ENCODE assay signal across 9 mouse cellular contexts in genomic region chr3:142700442-142701322, GRCm38 (mm10). TPM values are rescaled to one million over a fixed set of nuclear protein-coding genes. Genes with fewer than 3 reads are reported as not detected.
DNase-seq lines count a peak whose midpoint lies in the region; ATAC-seq and TF ChIP-seq lines count a peak whose summit lies in the region.
"Had no signal": no experiment of that assay in that cellular context is flagged by ENCODE, and none has a peak within 500 bp of the region (broad histone marks: within the 10 kb centered on the region; RNA-seq: fewer than 3 reads in every experiment).

TSS of gene Kyat3 (plus strand) at chr3:142701051.

- H3K9me3 ChIP-seq in heart, embryonic 10.5 days = no peaks in the 10 kb centered on the region
- H3K9me3 ChIP-seq in kidney, embryonic 15.5 days (replicated peaks) = no peaks in the 10 kb centered on the region
- H3K9me3 ChIP-seq: G1E had no signal

- ATAC-seq in erythroblast, adult 5-6 weeks (replicated peaks; ENCODE audit: low FRiP score, poor library complexity, severe bottlenecking) = peak; percentile 62; the same call in 1 of the 2 replicates
- ATAC-seq in kidney, embryonic 15.5 days (replicated peaks; ENCODE audit: low FRiP score) = peak; percentile 100
- peak; percentile 96 for ATAC-seq in monocyte, adult 5-6 weeks (replicated peaks; ENCODE audit: insufficient number of reproducible peaks, low FRiP score, low TSS enrichment, poor library complexity, severe bottlenecking)

- H3K27me3 ChIP-seq in heart, embryonic 10.5 days (ENCODE audit: insufficient read depth, poor library complexity, severe bottlenecking) = no peaks in the 10 kb centered on the region
- no peaks in the 10 kb centered on the region for H3K27me3 ChIP-seq in kidney, embryonic 15.5 days

- peak within 1 kb of the TSS; percentile 67 for H3K27ac ChIP-seq in bone marrow macrophage, adult 2 months (ENCODE audit: insufficient read depth, low read depth, low read length)
- peak within 1 kb of the TSS; percentile 85 for H3K27ac ChIP-seq in heart, embryonic 10.5 days
- H3K27ac ChIP-seq in kidney, embryonic 15.5 days = peak within 1 kb of the TSS; percentile 79

- H3K4me1 ChIP-seq in bone marrow macrophage, adult 2 months (ENCODE audit: control insufficient read depth, insufficient read depth, low read length) = peaks cover 6% of the 10 kb centered on the region; the same call in 1 of the 2 replicates
- peaks cover 16% of the 10 kb centered on the region for H3K4me1 ChIP-seq in heart, embryonic 10.5 days
- peaks cover 13% of the 10 kb centered on the region for H3K4me1 ChIP-seq in kidney, embryonic 15.5 days

- TF ChIP-seq POLR2A in bone marrow macrophage, adult 2 months (IDR thresholded peaks at IDR 0.05; ENCODE audit: borderline replicate concordance, low read depth, low read length) = 0 out of 2 replicates have a peak, but pooled peaks have one; percentile 63

- no peak for TF ChIP-seq CTCF in bone marrow macrophage, adult 2 months (IDR thresholded peaks at IDR 0.05; ENCODE audit: low read depth, low read length)

- H3K9ac ChIP-seq in kidney, embryonic 15.5 days = peak within 1 kb of the TSS; percentile 60

- H3K4me3 ChIP-seq in bone marrow macrophage, adult 2 months (ENCODE audit: insufficient read depth, low read length) = peak within 1 kb of the TSS; percentile 70
- H3K4me3 ChIP-seq in heart, embryonic 10.5 days = peak within 1 kb of the TSS; percentile 69
- H3K4me3 ChIP-seq in kidney, embryonic 15.5 days (replicated peaks) = peak within 1 kb of the TSS; percentile 68

- WGBS in heart, embryonic 10.5 days = under 1% methylated on average over 48 of the region's 48 CpGs
- under 1% methylated on average over 48 of the region's 48 CpGs for WGBS in kidney, embryonic 15.5 days

- H3K36me3 ChIP-seq in heart, embryonic 10.5 days = 0 out of 2 replicates have a peak, but pooled peaks cover 3% of the 10 kb centered on the region
- H3K36me3 ChIP-seq in kidney, embryonic 15.5 days = no peaks in the 10 kb centered on the region
- H3K36me3 ChIP-seq: G1E had no signal

- DNase-seq in 3T3-L1 (ENCODE audit: low read depth, low spot score) (peak; percentile 97), liver (peak; percentile 87)
- peak; percentile 97 for DNase-seq in heart, embryonic 10.5 days (ENCODE audit: low spot score)
- DNase-seq in spleen, postnatal 4 days (ENCODE audit: low spot score in 2 of 2) = peak; percentile 70 to 78

- H3K4me2 ChIP-seq in kidney, embryonic 15.5 days = peak within 1 kb of the TSS; percentile 69

RNA-seq across cellular contexts. Expression of gene Kyat3, which starts in this region (rescaled TPM):
- 3.0 and 3.4 TPM in 2 replicates for polyA plus RNA-seq in bone marrow macrophage, adult 2 months (2012; ENCODE audit: insufficient read depth, insufficient read length, missing spikeins)
- 0.19 and 9.4 TPM in 2 replicates for total RNA-seq in erythroblast, adult 5-6 weeks (2015; ENCODE audit: low replicate concordance)
- 0.51 and 2.5 TPM in 2 replicates for total RNA-seq in erythroblast, adult 5-6 weeks (2017; ENCODE audit: low replicate concordance)
- polyA plus RNA-seq in heart, embryonic 10.5 days (2016; fragmentation: Nextera tagmentation; extraction: Ambion mirVana) = 10.6 and 11.6 TPM in 2 replicates
- 24.9 and 25.0 TPM in 2 replicates for polyA plus RNA-seq in kidney, embryonic 15.5 days (2015; fragmentation: Nextera tagmentation; extraction: Ambion mirVana)
- total RNA-seq in monocyte, adult 5-6 weeks (2017) = 1.1 to 5.1 TPM (median 2.5 TPM) in 3 replicates
- polyA plus RNA-seq: G1E had no signal

Comparison
In these comparisons a context has a peak if more than half of its experiments do, and no peak if none do; other contexts are left out.
1. Peak in every context shown above with its lines: DNase-seq, ATAC-seq, H3K4me3 ChIP-seq and H3K27ac ChIP-seq.